Mouse (Mus musculus): ENCODE results near the gene Rbpj. TPM values are rescaled to one million over a fixed set of nuclear protein-coding genes. Genes with fewer than 3 reads are reported as not detected.
A peak's percentile ranks its signal among the peaks of the same experiment; 100 is the strongest.

Gene Rbpj
- total RNA-seq, 1 experiment from 2014 or later: 51.3 TPM

- ATAC-seq (replicated peaks; ENCODE audit: low read depth, poor library complexity, severe bottlenecking): no peak
Observed at GRCm38 (mm10) chr5:53467602-53468001, 1.6 kb downstream of the Rbpj start.

GRCm38 (mm10) chr5:53468366-53468765 lies 2.4 kb downstream of the Rbpj start:
- ATAC-seq (replicated peaks; ENCODE audit: low read depth, poor library complexity, severe bottlenecking): no peak

GRCm38 (mm10) chr5:53469098-53469776 lies 3.3 kb downstream of the Rbpj start:
- ATAC-seq (replicated peaks; ENCODE audit: low read depth, poor library complexity, severe bottlenecking): no peak

GRCm38 (mm10) chr5:53469777-53470131 lies 3.8 kb downstream of the Rbpj start:
- no peak for ATAC-seq (replicated peaks; ENCODE audit: low read depth, poor library complexity, severe bottlenecking)

- no peak for ATAC-seq (replicated peaks; ENCODE audit: low read depth, poor library complexity, severe bottlenecking)
Observed at GRCm38 (mm10) chr5:53470141-53471079, 4.5 kb downstream of the Rbpj start.

- ATAC-seq (replicated peaks; ENCODE audit: low read depth, poor library complexity, severe bottlenecking): no peak
Observed at GRCm38 (mm10) chr5:53472485-53472884, 6.5 kb downstream of the Rbpj start.

GRCm38 (mm10) chr5:53479161-53479560 lies 13.2 kb downstream of the Rbpj start:
- ATAC-seq (replicated peaks; ENCODE audit: low read depth, poor library complexity, severe bottlenecking): no peak

GRCm38 (mm10) chr5:53479891-53480290 lies 13.9 kb downstream of the Rbpj start:
- no peak for ATAC-seq (replicated peaks; ENCODE audit: low read depth, poor library complexity, severe bottlenecking)

- no peak for ATAC-seq (replicated peaks; ENCODE audit: low read depth, poor library complexity, severe bottlenecking)
Observed at GRCm38 (mm10) chr5:53481021-53481420, 15.1 kb downstream of the Rbpj start.

- ATAC-seq (replicated peaks; ENCODE audit: low read depth, poor library complexity, severe bottlenecking): no peak
Observed at GRCm38 (mm10) chr5:53485069-53485628, 19.2 kb downstream of the Rbpj start.

GRCm38 (mm10) chr5:53485934-53486475 lies 20.1 kb downstream of the Rbpj start:
- no peak for ATAC-seq (replicated peaks; ENCODE audit: low read depth, poor library complexity, severe bottlenecking)

GRCm38 (mm10) chr5:53486966-53487592 lies 21.1 kb downstream of the Rbpj start:
- ATAC-seq (replicated peaks; ENCODE audit: low read depth, poor library complexity, severe bottlenecking): no peak

- ATAC-seq (replicated peaks; ENCODE audit: low read depth, poor library complexity, severe bottlenecking): peak; percentile 74
Observed at GRCm38 (mm10) chr5:53490697-53491099, 24.7 kb downstream of the Rbpj start.

- ATAC-seq (replicated peaks; ENCODE audit: low read depth, poor library complexity, severe bottlenecking): no peak
Observed at GRCm38 (mm10) chr5:53493756-53494155, 27.8 kb downstream of the Rbpj start.

GRCm38 (mm10) chr5:53494536-53495159 lies 28.7 kb downstream of the Rbpj start:
- no peak for ATAC-seq (replicated peaks; ENCODE audit: low read depth, poor library complexity, severe bottlenecking)

- ATAC-seq (replicated peaks; ENCODE audit: low read depth, poor library complexity, severe bottlenecking): no peak
Observed at GRCm38 (mm10) chr5:53496846-53497549, 31.0 kb downstream of the Rbpj start.

- ATAC-seq (replicated peaks; ENCODE audit: low read depth, poor library complexity, severe bottlenecking): no peak
Observed at GRCm38 (mm10) chr5:53499571-53499970, 33.6 kb downstream of the Rbpj start.

GRCm38 (mm10) chr5:53500509-53501145 lies 34.7 kb downstream of the Rbpj start:
- ATAC-seq (replicated peaks; ENCODE audit: low read depth, poor library complexity, severe bottlenecking): no peak

- ATAC-seq (replicated peaks; ENCODE audit: low read depth, poor library complexity, severe bottlenecking): no peak
Observed at GRCm38 (mm10) chr5:53503261-53503660, 37.3 kb downstream of the Rbpj start.
